Mouse (Mus musculus) ES-E14 (cell line): ENCODE data around the gene Cd5.

Experiments used
- CHD2 ChIP-seq: IDR thresholded peaks from 2 replicates; pipeline ENCODE4 v1.6.1; 2014; ENCODE audit warnings: mild to moderate bottlenecking, low read depth, low read length, inconsistent platforms
- HCFC1 ChIP-seq: IDR thresholded peaks from 2 replicates; pipeline ENCODE4 v1.6.1; 2012; ENCODE audit warnings: low read length, inconsistent platforms, borderline replicate concordance; ENCODE audit not compliant: insufficient read depth
- ZC3H11A ChIP-seq: IDR thresholded peaks from 2 replicates; pipeline ENCODE4 v1.6.1; 2012; ENCODE audit warnings: low read depth, mild to moderate bottlenecking, inconsistent platforms, low read length, borderline replicate concordance
- ZNF384 ChIP-seq: IDR thresholded peaks from 2 replicates; pipeline ENCODE4 v1.6.1; 2012; ENCODE audit warnings: low read depth, low read length, inconsistent platforms

- TF ChIP-seq CHD2 (no peak), ZC3H11A (no peak), ZNF384 (no peak), HCFC1 (no peak)
Measured at GRCm38 (mm10) chr19:10732741-10733140, 6.1 kb downstream of the Cd5 start.
